Mouse (Mus musculus) layer of hippocampus, adult 2 months (tissue): Measurements from ENCODE around the gene Rimkla. TPM values are rescaled to one million over a fixed set of nuclear protein-coding genes. Genes with fewer than 3 reads are reported as not detected.

Source experiments
- DNase-seq, 2 experiments: peaks; one replicate each; pipeline ENCODE4 v3.0.0; 2022; ENCODE audit warnings: low spot score in 2 of 2
- H3K27ac ChIP-seq: fragments of 200-600 bp; 2 replicates; pipeline ENCODE4 v1.8.1; 2022
- H3K4me3 ChIP-seq: fragments of 200-600 bp; 2 replicates; pipeline ENCODE4 v1.8.1; 2022; ENCODE audit warnings: mild to moderate bottlenecking
- CTCF ChIP-seq: fragments of 200-600 bp; conservative IDR thresholded peaks from 2 replicates; pipeline ENCODE4 v1.8.1; 2022; ENCODE audit warnings: antibody characterized with exemption, mild to moderate bottlenecking, moderate library complexity
- total RNA-seq, 2 experiments: library from RNA; stranded (reverse); gene quantifications; 2 replicates each; pipeline ENCODE4 v1.2.3; 2021

Rimkla gene
- total RNA-seq, 2 experiments from 2014 or later, result 13.3 to 14.1 TPM

- Histone ChIP-seq H3K4me3 (no peak overlapping the region), H3K27ac (no peak overlapping the region)
- no peak for DNase-seq
- TF ChIP-seq CTCF, result no peak
Measured at GRCm38 (mm10) chr4:119425601-119426000, 66.8 kb downstream of the Rimkla start.

- DNase-seq, result no peak
- TF ChIP-seq CTCF, result no peak
- no peak overlapping the region for H3K27ac ChIP-seq
Measured at GRCm38 (mm10) chr4:119425077-119425476, 67.4 kb downstream of the Rimkla start.

GRCm38 (mm10) chr4:119422294-119422964, 70.0 kb downstream of the Rimkla start, which contains the start of the genes Ppcs and Zmynd12:
TSS of gene Ppcs (minus strand) at chr4:119422420.
TSS of gene Zmynd12 (plus strand) at chr4:119422814.
- Histone ChIP-seq H3K27ac (peak within 1 kb of the TSS; percentile 95), H3K4me3 (peak within 1 kb of the TSS; percentile 92)
- DNase-seq, result peak; percentile 77 to 82
- peak; percentile 63 for TF ChIP-seq CTCF

More at GRCm38 (mm10) chr4:119425077-119425476, 67.4 kb downstream of the Rimkla start:
- no peak overlapping the region for H3K4me3 ChIP-seq

- Histone ChIP-seq H3K4me3 (peak overlapping the region; percentile 92), H3K27ac (peak overlapping the region; percentile 95)
- no peak for DNase-seq
- TF ChIP-seq CTCF, result no peak
Measured at GRCm38 (mm10) chr4:119421921-119422293, 70.5 kb downstream of the Rimkla start.

- no peak for DNase-seq
- H3K27ac ChIP-seq, result peak overlapping the region; percentile 95; the same call in 1 of the 2 replicates
- no peak for TF ChIP-seq CTCF
- peak overlapping the region; percentile 92; the same call in 1 of the 2 replicates for H3K4me3 ChIP-seq
Measured at GRCm38 (mm10) chr4:119421191-119421590, 71.2 kb downstream of the Rimkla start.

DNA sequence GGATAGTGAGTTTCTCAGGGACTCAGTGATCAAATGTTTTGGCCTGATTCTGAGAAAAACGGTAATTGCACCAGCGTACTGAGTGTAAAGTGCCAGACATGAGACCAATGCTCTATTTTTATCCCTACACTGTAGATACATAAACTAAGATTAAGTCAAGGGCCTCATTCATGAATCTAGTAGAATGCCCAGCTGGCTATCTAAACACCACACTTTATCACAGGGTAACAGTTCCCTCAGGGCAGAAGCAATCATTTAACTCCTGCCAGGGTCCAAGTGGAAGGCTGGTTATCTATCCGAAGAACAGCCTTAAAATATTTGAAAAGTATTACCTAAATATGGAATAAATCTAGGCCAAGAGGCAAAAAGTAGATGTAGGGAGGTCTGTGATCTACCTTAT, 74.5 kb downstream of the Rimkla start:
- no peak for TF ChIP-seq CTCF
- no peak overlapping the region for H3K4me3 ChIP-seq
- DNase-seq, result no peak
- H3K27ac ChIP-seq, result no peak overlapping the region

- no peak for TF ChIP-seq CTCF
- Histone ChIP-seq H3K27ac (no peak overlapping the region), H3K4me3 (no peak overlapping the region)
- DNase-seq, result no peak
Measured at GRCm38 (mm10) chr4:119417270-119417669, 75.2 kb downstream of the Rimkla start.

Other genes with a start within 250 kb of the Rimkla start
- under 1 TPM; 0.37 to 0.69 TPM for gene Cldn19, start 237.2 kb downstream of the Rimkla start, total RNA-seq
- 100 to 1,000 TPM; 266 to 269 TPM for gene Ybx1, start 198.0 kb downstream of the Rimkla start, total RNA-seq
- gene Ppih, start 172.1 kb downstream of the Rimkla start, total RNA-seq, result 10 to 100 TPM; 14.7 to 16.0 TPM
- 10 to 100 TPM; 24.8 to 25.8 TPM for gene Ccdc30, start 77.1 kb downstream of the Rimkla start, total RNA-seq
- gene Ppcs, start 70.2 kb downstream of the Rimkla start, total RNA-seq, result 1 to 10 TPM; 7.0 to 7.2 TPM
- gene Zmynd12, start 69.8 kb downstream of the Rimkla start, total RNA-seq, result under 1 TPM; 0.39 to 0.41 TPM
- 10 to 100 TPM; 76.7 to 80.3 TPM for gene Foxj3, start 44.4 kb upstream of the Rimkla start, total RNA-seq
- gene Frg2f1, start 46.9 kb upstream of the Rimkla start, total RNA-seq, result 10 to 100 TPM; 25.5 to 25.7 TPM
- gene Guca2a, start 145.1 kb upstream of the Rimkla start, total RNA-seq, result not detected
- not detected for gene Guca2b, start 166.3 kb upstream of the Rimkla start, total RNA-seq
- 10 to 100 TPM; 46.5 to 54.8 TPM for gene Hivep3, start 241.2 kb upstream of the Rimkla start, total RNA-seq